Mouse (Mus musculus) B cell, adult 2 months (primary cell): ENCODE measurements around the gene Fam107a.
"Not testable (repeated sequence)": the region's sequence is repeated elsewhere in the genome, so short reads cannot be mapped to it uniquely, and the experiment has no call there.

ENCODE experiments used
- DNase-seq, 2 experiments: peaks; one replicate each; pipeline ENCODE4 v3.0.0; 2022

Gene Fam107a

DNA sequence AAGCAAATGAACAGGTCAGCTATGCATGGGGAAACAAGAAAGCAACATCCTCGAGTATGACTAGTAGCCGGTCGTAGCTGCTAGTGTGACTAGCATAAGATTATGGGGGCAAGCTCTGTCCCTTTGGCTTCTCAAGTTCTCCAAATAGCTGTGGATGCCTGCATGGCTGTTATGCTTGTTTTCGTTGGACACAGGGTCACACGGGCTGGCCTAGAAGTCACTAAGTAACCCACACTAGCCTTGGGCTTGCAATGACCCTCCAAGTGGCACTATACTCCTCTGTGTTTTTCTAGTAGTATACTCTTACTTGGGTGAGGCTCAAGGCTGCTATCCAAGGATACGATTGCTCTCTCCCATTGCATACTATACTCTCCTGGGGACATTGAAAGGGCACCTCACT, 2.7 kb downstream of the Fam107a start:
- no peak for DNase-seq

DNA sequence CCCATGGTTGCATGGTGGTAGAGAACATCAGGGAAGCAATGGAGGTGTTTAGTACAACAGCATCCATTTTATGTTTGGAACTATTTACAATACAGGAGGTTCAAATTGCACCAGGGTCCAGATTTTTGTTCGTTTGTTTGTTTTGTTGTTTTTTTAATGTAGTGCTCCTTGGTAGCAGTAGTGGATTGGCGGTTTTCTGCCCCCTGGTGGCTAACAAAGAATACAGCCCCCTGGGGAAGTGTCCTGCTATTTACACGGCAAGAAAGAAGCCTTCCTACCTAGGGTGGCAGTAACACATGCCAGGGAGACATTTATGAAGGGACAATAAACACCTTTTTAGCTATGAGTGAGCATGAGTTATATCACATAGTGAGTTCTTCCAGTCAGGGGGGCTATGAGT, 3.3 kb downstream of the Fam107a start:
- DNase-seq = peak; percentile 43 to 47

DNA sequence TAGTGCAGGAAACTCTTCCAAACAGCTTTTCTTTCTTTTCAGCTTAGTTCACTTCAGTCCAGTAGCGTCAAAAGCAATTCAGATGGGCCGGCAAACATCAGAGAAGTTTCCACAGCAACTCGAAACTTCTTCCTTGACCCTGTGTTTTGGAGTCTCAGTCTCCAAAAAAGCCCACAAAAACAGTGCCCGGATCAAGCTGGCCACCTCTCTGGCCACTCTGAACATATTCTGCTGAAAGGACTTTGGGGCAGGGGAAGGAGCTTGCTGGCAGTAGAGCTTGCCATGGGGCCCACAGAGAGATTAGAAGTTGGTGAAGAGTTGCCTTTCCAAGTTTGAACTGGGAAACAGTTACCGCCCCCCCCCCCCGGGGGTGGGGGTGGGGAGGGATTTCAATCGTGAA, 3.9 kb downstream of the Fam107a start:
- DNase-seq = no peak

- no peak for DNase-seq
Observed at GRCm38 (mm10) chr14:8309621-8310141, 8.1 kb downstream of the Fam107a start.

DNA sequence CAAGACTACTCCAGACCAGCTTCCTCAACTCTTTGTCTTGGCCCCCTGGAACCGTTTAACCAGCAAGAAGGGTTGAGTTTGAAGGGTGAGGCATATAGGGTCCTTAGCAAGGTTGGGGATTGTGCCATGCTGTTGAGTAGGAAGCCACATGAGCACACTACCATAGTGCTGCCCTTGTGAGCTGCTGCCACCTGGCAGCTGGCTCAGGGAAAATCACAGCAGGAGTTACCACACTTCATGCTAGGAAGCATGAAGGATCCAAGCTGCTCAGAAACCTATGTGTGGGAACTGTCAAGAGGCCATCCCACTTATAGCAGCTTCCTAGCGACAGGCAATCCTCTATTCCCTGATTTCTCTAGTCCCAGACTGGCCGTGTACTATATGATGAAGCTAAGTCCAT, 9.2 kb downstream of the Fam107a start:
- DNase-seq = no peak

- no peak for DNase-seq
Observed at GRCm38 (mm10) chr14:8306884-8307283, 10.9 kb downstream of the Fam107a start.

GRCm38 (mm10) chr14:8305014-8305413, 12.8 kb downstream of the Fam107a start:
- DNase-seq = no peak

- DNase-seq = no peak
Observed at GRCm38 (mm10) chr14:8304082-8304481, 13.7 kb downstream of the Fam107a start.

DNA sequence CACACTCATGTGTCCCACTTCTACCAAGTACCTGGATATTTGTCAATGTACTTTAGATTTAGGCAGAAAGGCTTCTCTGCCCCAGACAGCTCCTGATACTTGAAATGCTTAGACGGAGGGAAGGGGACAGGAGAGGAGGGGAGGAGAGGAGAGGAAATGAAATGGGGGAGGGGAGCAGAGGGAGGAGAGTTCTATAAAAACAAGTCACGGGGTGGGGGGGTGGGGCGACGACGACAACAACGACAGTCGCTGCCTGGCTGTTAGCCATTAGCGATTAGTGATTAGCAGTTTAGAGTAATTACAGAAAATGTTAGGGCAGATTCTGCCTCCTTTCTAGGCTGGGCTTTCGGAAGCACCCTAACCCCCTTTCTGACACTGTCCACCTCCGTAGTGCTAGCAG, 15.1 kb downstream of the Fam107a start:
- DNase-seq = no peak

DNA sequence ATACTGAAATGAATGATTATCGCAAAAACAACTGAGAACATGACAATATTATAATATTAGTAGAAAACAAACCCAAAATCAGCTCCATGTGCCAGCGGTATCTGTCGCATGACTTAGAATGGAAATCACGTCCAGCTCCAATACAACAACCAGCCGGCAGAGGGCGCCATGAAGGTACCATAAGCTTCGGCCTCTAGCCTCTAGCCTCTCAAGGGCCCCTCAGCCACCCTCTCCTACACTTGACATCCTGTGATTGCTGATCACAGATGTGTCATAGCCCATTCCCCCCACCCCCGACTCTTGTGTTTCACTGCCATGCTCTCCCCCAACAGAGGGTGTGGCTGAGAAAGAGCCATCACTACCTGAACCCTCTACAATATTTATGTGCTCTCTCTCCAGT, 17.5 kb downstream of the Fam107a start:
- DNase-seq = peak; percentile 46 to 52

DNA sequence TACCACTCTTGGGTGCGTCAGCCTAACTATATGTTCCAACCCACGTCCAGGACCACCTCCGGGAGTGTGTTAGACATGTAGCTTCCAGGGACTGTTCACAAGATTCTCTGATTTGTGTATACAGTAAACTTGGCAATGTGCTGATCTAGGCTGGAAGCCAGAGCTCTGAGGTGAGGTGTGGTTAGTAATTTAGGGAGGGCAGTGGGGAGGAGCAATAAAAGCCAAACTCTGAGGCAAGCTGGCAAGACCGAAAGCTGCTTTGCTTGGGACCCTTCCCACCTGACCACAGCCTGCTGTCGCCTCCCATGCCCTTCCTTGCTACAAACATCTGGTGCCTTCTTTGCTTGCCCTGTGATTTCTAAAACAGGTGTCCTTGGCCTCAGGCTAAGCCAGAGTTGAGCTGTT, 19.9 kb downstream of the Fam107a start:
- DNase-seq = no peak

- no peak for DNase-seq
Observed at GRCm38 (mm10) chr14:8294257-8294656, 23.6 kb downstream of the Fam107a start.

DNA sequence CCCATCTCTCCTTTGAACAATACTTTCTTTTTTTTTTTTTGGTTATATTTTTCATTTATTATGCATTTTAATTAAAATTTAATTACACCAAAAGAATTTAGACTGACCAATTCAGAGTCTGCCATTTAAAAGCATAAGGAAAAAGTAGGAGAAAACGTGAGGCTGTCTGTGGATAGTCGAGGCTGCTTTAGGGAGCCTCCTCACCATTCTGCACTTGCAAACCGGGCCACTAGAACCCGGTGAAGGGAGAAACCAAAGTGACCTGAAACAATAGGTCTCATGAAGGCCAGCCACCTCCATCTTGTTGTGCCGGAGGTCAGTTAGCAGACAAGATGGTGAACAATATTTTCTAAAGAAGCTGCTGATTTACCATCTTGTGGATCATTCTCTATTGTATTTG, 31.2 kb downstream of the Fam107a start:
- peak; percentile 15 to 42 for DNase-seq

GRCm38 (mm10) chr14:8283784-8284183, 34.0 kb downstream of the Fam107a start:
- DNase-seq = no peak

- DNase-seq = not testable (repeated sequence)
Observed at GRCm38 (mm10) chr14:8271281-8271680, 46.5 kb downstream of the Fam107a start.

DNA sequence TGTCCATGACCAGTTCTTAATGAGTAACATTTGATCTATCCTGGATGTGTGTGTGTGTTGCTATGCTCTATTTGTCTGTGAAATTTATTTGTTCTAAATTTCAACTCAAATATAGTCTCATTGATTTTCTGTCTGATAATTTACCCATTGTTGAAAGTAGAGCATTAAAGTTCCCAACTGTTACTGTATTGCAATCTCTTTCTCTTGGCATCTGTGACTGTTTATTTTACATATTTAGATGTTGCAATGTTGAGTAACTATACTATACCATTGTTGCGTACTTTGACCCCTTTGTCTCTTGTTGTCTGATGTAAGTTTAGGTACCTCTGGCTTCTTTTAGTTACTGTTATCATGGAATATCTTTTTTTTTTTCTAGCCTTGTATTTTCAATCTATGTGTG, 53.4 kb downstream of the Fam107a start:
- no peak for DNase-seq

GRCm38 (mm10) chr14:8262242-8262641, 55.6 kb downstream of the Fam107a start:
- no peak for DNase-seq

DNA sequence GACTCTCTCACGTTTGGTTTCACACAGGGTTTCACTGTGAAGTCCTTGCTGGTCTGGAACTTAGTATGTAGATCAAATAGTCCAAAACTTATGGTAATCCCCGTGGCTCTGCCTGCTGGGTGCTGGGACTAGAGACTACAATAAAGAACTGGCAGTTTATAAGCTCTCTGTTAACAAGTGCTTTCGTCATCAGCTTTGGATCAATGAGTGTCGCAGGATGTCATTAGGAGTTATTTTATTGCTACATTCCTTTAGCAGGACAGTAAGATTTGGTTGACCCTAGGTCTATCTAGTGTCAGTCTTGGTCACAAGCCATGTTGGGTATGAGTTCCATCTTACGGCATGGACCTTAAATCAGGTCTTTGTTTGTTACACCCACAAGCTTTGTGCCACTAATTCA, 57.6 kb downstream of the Fam107a start:
- DNase-seq = no peak

- no peak for DNase-seq
Observed at GRCm38 (mm10) chr14:8259166-8259565, 58.7 kb downstream of the Fam107a start, which contains the start of gene Acox2. Gene Acox2, minus strand, starts transcription at chr14:8259353.

GRCm38 (mm10) chr14:8258752-8259151, 59.1 kb downstream of the Fam107a start:
- DNase-seq = no peak

DNA sequence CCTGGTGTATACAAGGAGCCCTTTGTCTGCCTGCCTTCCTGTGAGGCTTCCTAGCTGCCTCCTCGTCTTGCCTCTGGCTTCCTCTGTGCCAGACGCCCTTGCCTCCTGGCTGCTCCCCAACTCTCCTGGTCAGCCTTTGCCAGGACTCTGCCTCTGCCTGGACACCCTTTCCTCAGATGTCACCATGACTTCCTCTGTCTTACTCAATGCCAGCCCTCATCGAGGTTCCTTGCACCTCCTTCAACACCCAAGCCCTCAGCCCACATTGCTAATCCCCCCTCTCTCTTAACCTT, 59.5 kb downstream of the Fam107a start:
- DNase-seq = no peak

DNA sequence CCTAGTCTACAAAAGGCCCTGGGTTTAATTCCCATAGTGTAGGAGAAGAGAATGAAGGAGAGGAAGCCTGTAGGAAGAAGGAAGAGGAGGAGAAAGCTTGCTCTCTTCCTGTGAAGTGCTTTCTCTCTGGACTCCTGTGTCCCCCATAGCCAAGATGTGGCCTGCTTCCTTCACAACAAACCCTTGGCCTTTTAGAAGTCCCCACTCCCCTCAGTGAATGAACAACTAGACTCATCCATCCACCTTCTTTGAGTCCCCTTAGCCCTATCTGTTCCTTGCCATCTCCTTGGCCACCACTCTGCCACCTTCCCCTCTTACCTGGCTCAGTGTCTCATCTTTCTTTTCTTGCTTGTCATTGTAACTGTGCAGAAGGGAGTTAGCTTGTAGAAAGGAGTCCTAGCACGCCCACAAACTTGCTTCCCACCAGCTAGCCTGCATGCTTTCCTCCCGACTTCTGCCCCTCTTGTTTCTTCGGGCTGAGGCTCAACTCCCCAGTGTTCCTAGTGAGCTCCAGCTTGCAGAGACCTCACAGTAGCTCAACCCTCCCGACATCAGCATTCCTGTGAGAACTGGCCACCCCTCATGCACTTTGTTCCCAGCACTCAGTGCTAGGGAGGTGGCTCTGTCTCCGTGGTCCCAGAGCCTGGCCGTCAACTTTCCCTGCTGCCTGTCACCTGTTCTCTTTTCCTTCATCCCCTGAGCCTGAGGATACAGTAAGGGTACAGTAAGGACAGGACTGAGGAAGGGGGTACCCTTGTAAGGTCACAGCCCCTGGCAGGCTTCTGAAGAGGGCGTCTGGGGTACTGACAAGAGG, 60.1 kb downstream of the Fam107a start:
- no peak for DNase-seq

DNA sequence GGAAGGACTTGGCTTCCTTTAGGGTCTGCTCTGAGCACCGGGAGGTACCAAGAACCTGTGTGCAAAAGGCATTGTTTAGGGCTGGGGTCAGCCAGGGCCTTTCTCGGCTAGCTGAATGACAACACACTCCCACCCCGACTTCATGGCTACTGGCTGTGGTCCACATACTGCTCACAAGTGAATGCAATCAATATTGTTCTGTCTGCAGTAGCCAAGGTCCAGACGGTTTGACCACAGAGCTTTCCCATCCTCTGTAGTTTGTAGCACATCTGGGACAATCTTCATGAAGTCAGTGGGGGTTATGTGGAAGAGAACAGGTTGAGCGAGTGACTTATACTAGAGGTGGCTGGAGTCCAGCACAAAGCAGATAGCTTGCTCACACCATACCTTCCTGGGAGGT, 60.9 kb downstream of the Fam107a start:
- no peak for DNase-seq

DNA sequence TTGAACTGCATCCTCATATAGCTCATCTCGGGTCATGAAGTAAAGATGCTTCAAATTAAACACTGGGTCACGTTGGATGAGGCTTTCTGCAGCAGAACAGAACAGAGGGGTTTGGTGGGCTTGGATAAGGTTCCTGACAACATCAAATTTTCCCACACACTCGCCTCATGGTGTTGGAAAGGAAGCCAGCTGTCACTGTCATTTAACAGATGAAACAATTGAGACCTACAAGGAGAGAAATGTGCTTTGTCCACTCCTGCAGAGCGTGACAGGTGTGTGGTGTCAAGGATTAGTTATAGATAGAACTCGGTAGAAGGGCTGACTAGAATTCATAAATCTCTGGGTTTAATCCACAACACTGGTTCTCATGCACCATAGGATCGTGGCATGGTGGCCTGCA, 61.8 kb downstream of the Fam107a start:
- no peak for DNase-seq
